Comparison of ENCODE assay signal across 8 mouse cellular contexts in the genomic region with DNA sequence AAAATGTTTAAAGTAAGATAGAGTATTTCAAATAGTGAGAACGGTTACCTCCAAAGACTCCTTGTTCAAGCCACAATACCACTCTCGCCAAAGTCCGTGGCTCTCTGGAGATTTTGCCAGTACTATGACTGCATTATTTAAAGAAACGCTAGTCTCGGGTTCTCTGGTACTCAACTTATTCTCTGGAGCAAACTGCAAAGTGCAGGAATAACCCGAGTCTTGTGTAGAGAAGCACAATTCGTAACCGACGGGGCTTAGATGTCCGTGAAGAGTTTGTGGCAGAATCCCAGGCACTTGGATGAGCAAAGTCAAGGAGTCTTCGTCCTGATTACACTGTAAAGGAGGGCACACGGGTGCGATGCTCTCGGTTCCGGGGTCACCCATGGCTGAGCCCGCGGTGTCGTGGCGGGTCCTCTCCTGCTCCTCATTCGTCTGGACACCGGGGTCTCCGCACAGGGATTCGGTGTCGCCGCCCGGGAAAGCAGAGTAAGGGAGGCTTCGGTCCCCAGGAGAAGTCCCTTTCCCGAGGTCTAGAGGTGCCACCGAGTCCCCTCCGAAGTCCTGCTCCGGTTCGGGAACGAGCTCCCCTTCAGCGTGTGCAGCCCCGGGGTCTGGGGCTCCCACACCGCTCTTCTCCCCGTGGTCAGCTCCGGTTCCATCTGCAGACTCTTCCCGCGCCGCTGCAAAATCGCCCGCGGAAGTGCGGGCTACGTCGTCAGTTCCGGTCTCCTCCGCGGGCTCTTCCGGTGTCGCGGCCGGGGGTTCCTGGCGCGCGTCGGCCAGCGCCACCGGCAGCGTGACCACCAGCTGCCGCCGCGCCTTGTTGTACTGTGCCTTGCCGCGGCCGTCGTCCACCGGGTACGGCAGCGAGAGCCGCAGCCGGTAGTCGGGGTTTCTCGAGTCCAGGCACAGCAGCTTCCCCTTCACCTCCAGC. TPM values are rescaled to one million over a fixed set of nuclear protein-coding genes. Genes with fewer than 3 reads are reported as not detected.
A peak's percentile ranks its signal among the peaks of the same experiment; 100 is the strongest.
DNase-seq lines count a peak whose midpoint lies in the region; ATAC-seq lines count a peak whose summit lies in the region.

A gene (minus strand): TSS at position 661 of the 934 bp plus-strand sequence.

- H3K9me3 ChIP-seq in hindbrain, embryonic 11.5 days (ENCODE audit: control insufficient read depth, low read length): no peaks in the 10 kb centered on the region

- H3K4me1 ChIP-seq in hindbrain, embryonic 11.5 days (replicated peaks; ENCODE audit: control insufficient read depth, insufficient read depth, low read length): 0 out of 2 replicates have a peak, but pooled peaks cover 2% of the 10 kb centered on the region

- peak; percentile 42 for DNase-seq in T-cell, adult 2 months (ENCODE audit: low spot score)
- peak; percentile 60 for DNase-seq in cerebellum, adult 9-10 months
- peak; percentile 22 to 69 for DNase-seq in frontal cortex, adult 2 months (ENCODE audit: extremely low spot score in 1 of 2, low spot score in 1 of 2)
- DNase-seq in hindbrain, embryonic 11.5 days (ENCODE audit: low spot score): peak; percentile 90
- DNase-seq in left cerebral cortex, adult 11 months (ENCODE audit: low spot score): peak; percentile 65
- peak; percentile 78 to 83 for DNase-seq in lung, postnatal 4 days
- DNase-seq in retina, postnatal 1 day: peak; percentile 93
- peak; percentile 66 for DNase-seq in urinary bladder, postnatal 25 days (ENCODE audit: low spot score)

- peak; percentile 85 for ATAC-seq in hindbrain, embryonic 11.5 days (ENCODE audit: low FRiP score)

- H3K4me3 ChIP-seq in hindbrain, embryonic 11.5 days (ENCODE audit: low read depth, low read length): peak within 1 kb of the TSS; percentile 94

- H3K4me2 ChIP-seq in hindbrain, embryonic 11.5 days (replicated peaks; ENCODE audit: low read depth, low read length): peak within 1 kb of the TSS; percentile 98

- peak within 1 kb of the TSS; percentile 89 for H3K27ac ChIP-seq in hindbrain, embryonic 11.5 days (ENCODE audit: low read depth, low read length)

- WGBS in hindbrain, embryonic 11.5 days: under 1% methylated on average over 75 of the region's 75 CpGs

- H3K36me3 ChIP-seq in hindbrain, embryonic 11.5 days (ENCODE audit: control insufficient read depth, insufficient read depth, low read length): peaks cover 2% of the 10 kb centered on the region; the same call in 1 of the 2 replicates

- peak within 1 kb of the TSS; percentile 88 for H3K9ac ChIP-seq in hindbrain, embryonic 11.5 days (ENCODE audit: low read depth, low read length)

- H3K27me3 ChIP-seq in hindbrain, embryonic 11.5 days (ENCODE audit: control insufficient read depth, insufficient read depth, low read length): no peaks in the 10 kb centered on the region

RNA-seq across cellular contexts. Expression of the gene that starts here (rescaled TPM):
- polyA plus RNA-seq in frontal cortex, adult 2 months (2012; rRNA removed): 1.1 and 1.2 TPM in 2 replicates
- polyA plus RNA-seq in hindbrain, embryonic 11.5 days (2014; fragmentation: Nextera tagmentation; extraction: Ambion mirVana): 33.2 and 35.8 TPM in 2 replicates

Comparison
In these comparisons a context has a peak if more than half of its experiments do, and no peak if none do; other contexts are left out.
1. Peak in every context shown above with its lines: DNase-seq, ATAC-seq, H3K4me3 ChIP-seq and H3K27ac ChIP-seq.
2. RNA of the gene that starts here (polyA plus RNA-seq): 33.2 to 35.8 TPM in hindbrain, embryonic 11.5 days; 1.1 to 1.2 TPM in frontal cortex, adult 2 months; every median in the first group is over 10 times any median in the second.
3. DNase-seq: peak in every context shown above with its lines; median percentile 93 in retina, postnatal 1 day; 90 in hindbrain, embryonic 11.5 days; 80 in lung, postnatal 4 days; 66 in urinary bladder, postnatal 25 days; 65 in left cerebral cortex, adult 11 months; 60 in cerebellum, adult 9-10 months; 46 in frontal cortex, adult 2 months; 42 in T-cell, adult 2 months.